Mouse (Mus musculus) fat pad, adult 2 months (tissue): ENCODE measurements around the gene Dnaja3.
"Not testable (repeated sequence)": the region's sequence is repeated elsewhere in the genome, so short reads cannot be mapped to it uniquely, and the experiment has no call there.

ENCODE experiments used
- DNase-seq: peaks from one replicate; pipeline ENCODE4 v3.0.0-alpha.2; 2011; ENCODE audit warnings: low read depth, low spot score; ENCODE audit errors: extremely low read depth

Dnaja3 gene

DNA sequence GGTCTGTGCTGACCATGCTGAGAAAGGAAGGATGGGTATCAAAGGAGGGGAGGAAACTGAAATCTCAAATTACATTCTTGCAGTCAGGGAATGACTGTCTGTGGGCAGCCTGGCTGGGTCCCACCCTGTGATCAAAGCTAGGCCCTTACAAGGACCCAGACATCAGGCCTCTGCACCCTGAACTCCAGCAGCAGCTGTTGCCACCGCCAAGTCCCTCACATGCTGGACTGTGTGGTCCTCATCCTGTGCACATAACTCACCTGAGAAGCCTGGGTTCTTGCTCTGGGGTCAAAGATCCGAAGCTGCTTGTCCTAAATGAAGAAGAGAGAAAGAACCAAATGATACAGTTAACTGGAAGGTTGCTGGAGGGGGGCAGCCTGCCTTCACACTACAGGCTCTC, 21.8 kb downstream of the Dnaja3 start:
- no peak for DNase-seq

DNA sequence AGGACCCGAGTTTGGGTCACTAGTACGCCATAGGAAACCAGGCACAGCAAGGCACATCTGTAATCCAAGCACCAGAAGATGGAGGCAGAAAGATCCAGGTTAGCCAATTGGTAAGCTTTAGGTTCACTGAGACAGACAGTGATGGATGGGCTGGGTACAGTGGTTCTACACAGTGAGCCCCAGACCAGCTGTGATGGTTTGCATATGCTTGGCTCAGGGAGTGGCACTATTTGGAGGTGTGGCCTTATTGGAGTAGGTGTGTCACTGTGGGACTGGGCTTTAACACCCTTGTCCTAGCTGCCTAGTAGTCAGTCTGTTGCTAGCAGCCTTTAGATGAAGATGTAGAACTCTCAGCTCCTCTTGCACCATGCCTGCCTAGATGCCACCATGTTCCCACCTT, 24.0 kb downstream of the Dnaja3 start:
- no peak for DNase-seq

DNA sequence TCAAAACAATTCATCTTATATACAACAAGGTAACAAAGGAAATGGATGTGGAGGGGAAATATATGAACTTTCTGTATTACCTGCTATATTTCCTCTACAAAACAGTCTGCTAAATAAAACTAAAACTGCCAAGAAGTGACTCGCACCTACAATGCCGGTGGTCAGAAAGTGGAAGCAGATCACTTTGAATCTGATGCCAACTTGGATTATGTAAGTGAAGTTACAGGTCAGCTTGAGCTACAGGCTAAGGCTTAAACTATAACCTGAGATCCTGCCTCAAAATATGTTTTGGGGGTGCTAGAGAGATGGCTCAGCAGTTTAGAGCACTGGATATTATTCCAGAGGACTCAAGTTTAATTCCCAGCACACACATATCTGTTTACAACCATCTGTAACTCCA, 25.9 kb downstream of the Dnaja3 start:
- DNase-seq, result no peak

DNA sequence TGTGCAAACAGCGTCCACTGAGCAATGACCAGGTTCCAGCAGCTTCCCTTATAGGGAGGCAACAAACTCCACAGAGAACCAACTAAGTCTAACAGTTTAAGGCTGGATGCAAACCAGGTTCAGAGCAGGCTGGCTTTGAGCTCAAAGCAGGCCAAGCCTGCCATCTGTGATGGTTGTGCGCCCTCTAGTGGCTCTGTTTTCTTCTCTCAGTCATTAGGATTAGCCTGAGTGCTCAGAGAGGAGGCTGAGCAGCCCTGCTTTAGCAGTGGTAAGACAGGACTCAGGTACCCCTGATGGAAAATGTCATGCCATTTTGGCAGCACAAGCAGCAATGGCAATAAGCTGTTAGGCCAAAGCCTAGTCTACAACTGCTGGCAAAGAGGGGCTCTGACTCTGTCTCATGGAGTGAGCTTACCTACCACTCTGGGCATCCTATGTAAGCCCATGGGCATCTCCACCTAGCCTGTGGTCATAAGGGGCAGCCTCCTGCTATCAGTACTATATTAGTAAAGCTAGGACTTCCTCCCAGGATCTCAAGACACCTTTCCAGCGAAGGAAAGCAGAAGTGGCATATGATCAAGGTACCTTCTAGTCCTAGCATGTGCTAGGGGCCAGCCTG, 27.5 kb downstream of the Dnaja3 start:
- no peak for DNase-seq

DNA sequence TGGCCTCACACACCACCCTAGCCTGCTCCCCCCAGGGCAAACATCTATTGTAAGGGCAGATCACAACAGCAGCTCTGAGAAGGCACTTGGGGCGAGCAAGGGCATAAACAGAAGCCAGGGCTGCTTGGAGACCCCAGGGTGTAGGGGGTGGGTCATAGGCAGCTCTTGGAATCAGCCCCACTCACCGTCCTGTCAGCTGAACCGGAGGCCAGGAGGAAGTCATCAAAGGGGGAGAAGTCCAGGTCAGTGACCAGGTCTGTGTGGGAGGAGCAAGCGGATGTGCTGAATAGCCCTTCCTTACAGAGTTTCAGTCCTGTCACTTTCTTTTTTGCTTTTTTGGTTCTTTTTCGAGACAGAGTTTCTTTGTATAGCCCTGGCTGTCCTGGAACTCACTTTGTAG, 30.5 kb downstream of the Dnaja3 start:
- DNase-seq, result no peak

DNA sequence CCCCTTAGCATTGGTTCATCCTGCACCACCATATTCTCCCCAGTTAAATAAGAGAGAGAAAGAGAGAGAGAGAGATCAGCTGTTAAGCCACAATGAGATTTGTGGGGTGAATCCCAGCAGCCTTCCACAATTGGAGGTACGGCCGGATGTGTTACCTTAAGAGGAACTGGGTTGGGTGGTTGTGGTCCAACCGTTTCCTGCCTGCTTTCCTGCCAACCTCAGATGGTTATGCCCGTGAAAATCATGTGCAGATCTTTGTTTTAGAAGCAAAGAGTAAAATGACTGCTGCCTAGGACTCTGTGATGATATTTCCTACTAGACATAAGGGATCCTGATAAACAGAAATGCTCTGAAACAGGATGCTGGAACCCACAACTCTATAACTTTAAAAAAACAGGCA, 34.3 kb downstream of the Dnaja3 start:
- no peak for DNase-seq

DNA sequence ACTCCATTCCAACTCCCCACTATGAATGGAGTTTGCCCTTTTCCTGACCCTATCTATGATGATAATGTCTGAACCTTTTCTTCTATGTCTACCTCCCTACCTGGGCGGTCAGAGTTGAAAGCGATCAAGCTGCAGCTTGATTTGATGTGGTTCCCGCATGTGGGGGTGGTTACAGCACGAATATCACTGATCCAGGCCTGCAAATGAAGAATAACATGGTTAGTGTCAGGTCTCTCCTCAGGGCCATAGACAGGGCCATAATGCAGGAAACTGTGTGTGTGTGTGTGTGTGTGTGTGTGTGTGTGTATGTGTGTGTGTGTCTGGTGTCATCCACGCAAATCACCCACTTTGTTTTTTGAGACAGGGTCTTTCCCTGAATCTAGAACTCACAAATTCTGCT, 37.0 kb downstream of the Dnaja3 start:
- no peak for DNase-seq

DNA sequence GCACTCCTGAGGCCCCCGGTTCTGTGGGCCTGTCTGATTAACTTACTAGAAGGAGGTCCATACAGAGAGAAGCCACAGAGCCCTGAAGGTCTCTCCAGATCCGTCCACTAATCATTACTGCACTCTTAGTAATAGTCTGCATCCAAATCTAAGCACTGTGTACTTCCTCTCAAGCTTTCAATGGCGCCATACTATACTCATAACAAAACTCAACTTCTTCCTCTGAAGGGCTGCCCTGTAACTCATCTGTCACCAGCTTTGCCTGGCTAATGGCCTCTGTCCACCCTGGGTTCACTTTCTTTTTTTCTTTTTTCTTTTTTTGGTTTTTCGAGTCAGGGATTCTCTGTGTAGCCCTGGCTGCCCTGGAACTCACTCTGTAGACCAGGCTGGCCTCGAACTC, 38.3 kb downstream of the Dnaja3 start:
- DNase-seq, result no peak

DNA sequence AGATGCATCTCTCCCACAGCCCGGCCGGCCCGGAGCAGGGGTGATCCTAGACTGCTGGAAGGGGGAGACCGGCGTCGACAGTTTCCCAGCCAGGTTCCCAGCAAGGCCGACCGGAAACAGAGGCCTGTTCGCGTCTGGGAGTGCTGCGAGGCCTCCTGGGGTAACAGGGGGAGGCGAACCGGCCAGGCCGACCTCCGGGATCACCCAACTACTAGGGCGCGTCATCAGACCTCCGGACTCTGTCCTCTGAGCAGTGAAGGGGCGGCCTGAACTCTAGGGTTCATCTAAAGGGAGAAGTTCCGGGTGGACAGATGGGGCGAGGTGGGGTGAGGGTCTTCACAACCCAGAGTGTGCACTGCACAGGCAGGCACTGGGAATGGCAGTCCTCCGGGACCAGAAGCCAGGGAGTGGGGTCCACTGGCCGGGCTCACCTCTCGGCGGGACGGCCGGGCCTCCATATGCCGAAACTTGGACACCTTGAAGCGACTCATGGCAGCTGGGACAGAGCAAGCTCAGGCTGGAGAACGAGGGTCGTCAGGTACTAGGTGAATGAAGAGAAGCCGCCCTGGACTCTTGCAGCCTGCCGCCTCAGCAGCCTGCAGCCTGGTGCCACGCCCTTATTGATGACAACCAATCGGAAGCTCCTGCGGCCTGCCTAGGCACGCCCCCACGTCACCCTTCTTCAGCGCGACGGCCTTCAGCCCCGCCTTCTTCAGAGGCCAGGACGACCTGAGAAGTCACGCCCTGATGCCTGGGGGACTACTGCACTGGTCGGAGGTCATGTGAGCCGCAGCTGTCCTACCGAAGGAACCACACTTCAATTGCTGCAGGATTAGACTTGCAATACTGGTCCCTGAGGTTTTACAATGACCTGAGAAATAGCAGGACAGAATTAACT, 39.6 kb downstream of the Dnaja3 start, which contains the start of gene Coro7:
Gene Coro7, minus strand, starts transcription at position 657 of the 898 bp plus-strand sequence.
- DNase-seq, result peak; percentile 91

DNA sequence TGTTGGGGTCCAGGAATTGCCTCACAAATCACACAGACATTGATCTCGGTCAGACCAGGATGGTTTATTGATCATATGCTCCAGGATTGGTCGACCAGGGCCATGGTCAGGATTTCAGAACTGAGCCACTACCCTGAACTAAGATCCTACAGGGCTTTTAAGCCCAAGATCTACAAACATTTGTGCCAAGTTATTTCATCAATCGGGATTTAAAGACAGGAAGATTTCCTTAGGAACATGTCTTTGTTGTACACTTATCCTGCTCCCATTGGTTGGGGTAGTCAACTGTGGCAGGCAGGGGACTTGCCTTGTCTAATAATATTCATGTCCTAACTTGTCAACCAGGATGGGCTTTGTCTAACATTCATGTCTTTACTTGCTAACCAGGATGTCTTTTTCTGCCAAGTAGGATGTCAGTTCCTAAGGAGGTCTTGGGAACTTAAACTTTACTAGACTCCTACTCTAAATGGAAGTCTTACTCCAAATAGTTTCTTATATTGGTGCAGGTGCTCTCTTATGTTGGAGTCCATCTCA, 41.2 kb downstream of the Dnaja3 start:
- peak; percentile 61 for DNase-seq

DNA sequence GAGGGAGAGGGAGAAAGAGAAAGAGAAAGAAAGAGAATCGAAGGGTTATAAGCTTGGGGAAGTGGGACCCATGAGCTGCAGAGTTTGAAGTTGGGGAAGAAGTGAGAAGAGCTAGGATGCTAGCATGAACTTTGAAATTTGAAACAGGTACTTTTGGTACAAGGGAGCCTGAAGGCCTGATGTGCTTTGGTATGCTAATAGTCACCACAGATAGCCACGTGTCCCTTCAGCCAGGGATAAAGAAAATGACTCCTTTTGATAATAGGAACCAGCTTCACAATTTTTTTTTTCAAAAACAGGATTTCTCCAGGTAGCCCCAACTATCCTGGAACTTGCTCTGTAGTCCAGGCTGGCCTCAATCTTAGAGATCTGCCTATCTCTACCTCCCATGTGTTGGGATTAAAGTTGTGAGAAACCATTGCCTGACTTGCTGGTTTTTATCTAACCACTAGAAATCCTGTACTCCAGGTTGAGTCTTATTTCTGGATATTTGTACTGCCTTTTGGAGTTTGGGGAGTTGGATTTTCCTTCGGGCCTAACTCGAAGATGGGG, 42.9 kb downstream of the Dnaja3 start:
- DNase-seq, result no peak

DNA sequence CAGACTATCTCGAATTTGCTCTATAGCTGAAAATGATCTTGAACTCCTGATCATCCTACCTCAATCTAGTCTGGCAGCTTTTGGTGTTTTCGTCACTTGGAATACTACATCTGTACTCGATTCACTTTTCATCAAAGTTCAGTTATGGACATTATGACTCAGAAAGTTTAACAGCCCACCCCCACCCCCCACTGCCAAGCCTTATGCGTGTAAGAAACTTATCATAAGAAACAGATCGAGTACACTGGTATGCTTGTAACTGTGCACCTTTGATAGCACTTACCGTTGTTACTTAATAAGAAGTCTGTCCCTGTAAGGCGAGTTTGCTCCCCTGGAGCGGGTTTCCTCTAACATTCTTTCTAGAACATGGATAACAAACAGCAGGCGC, 43.4 kb downstream of the Dnaja3 start:
- no peak for DNase-seq

DNA sequence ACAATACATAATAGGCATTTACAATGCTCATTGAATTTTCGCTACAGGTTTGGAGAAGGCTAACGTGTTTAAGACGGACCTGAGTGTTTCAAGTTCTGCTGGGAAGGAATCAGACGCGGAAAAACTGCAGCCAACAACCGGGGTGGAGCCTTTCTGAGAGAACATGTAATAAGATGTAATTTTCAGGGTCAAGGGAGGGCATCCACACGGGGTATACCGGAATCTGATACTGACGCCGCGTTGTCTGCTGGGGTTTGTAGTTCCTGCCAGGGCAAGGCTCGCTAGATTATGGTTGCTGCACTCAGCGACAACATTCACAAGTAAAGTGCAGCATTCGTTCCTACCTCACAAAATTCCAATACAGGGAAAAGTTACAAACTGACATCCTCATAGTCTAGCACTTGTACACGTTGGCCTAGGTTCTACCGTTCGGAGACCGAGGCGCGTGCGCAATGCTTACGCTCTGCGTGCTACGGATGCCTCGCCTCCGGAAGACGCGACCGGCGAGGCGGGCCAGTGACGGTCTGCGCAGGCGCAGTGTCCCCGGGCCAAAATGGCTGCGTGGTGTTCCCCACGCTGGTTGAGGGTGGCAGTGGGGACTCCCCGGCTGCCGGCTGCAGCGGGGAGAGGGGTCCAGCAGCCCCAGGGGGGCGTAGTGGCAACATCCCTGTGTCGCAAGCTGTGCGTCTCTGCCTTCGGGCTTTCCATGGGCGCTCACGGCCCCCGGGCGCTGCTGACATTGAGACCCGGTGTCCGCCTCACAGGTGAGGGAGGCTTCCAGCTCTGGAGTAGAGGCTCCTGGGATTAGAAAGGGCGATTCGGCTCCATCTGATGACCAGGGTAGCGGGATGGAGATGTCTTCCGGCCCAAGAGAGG, 44.0 kb downstream of the Dnaja3 start:
- peak; percentile 65 for DNase-seq

DNA sequence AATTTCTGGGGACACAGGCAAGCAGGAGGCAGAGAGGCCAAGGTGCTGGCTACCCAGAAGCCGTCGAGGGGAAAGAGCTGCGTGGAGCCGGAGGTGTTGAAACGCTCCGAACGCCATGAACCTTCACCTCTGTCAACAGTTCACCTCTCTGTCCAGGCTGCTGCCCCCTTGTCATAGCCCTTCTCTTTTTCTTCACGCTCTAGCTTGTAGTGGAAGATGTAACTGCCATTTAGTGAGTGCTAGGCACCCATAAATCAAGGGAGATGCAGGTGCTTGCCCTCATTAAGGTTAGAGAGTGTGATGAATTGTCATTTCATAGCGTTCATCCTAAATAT, 44.6 kb downstream of the Dnaja3 start:
- no peak for DNase-seq

DNA sequence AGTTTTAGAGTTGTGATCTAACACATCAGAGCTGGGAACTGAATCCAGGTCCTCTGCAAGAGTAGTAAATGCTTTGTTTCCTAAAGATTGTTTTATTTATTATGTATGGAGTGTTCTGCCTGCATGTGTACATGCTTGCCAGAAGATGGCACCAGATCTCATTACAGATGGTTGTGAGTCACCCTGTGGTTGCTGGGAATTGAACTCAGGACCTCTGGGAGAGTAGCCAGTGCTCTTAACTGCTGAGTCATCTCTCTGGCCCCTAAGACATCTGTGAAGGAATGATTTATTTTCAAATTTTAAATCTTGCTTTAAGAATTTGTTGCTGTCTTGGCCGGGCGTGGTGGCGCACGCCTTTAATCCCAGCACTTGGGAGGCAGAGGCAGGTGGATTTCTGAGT, 49.6 kb downstream of the Dnaja3 start:
- DNase-seq, result not testable (repeated sequence)

DNA sequence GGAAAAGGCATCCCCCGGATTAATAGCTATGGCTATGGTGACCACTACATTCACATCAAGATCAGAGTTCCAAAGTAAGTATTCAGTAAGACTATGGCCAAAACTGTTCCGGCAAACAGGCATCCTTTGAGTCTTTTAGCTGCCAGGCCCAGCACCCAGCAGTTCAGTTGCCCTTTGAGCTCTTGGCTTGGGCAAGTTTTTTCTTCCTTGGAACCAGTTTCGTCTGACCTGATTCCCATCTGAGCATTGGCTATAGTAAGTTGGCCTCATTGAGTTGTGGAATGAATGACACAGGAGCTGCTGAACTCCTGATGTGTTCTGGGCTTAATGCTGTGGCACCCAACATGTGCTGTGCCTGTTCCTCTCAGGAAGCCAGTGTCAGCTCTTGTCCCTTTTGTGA, 61.4 kb downstream of the Dnaja3 start:
- no peak for DNase-seq

DNA sequence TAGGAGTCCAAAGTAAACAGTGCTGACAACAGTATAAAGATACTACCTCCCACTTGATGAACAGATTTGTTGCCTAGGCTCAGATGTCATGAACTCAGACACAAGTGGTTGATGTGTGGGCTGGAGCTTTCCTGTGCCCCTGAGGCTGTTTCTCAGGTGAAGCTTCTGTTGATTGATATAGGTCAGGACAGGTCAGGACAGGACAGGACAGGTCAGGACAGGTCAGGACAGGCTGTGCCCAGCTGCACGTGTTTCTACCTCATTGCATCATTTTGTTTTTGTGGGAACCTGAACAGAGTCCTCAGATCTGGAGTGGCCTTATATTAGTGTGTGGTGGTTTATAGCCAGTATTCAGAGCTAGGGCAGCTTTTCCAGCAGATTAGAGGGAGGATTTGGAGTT, 62.9 kb downstream of the Dnaja3 start:
- peak; percentile 73 for DNase-seq

DNA sequence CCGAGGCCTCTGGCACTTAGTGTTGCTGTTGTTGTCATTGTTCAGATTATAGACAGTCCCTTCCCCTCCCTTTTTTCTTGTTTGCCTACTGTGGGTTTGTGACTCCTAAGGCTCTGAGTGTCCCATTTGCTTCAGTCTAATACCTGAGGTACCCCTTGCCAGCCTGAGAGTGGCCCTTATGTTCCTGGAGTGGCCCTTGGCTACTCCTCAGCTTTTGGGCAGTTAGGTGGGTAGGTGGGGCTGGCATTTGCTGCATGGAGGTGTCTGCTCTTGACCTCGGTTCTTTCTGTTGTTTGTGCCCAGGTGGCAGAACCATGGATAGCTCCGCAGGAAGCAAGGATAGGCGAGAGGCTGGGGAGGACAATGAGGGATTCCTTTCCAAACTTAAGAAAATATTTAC, 65.8 kb downstream of the Dnaja3 start:
- DNase-seq, result no peak

DNA sequence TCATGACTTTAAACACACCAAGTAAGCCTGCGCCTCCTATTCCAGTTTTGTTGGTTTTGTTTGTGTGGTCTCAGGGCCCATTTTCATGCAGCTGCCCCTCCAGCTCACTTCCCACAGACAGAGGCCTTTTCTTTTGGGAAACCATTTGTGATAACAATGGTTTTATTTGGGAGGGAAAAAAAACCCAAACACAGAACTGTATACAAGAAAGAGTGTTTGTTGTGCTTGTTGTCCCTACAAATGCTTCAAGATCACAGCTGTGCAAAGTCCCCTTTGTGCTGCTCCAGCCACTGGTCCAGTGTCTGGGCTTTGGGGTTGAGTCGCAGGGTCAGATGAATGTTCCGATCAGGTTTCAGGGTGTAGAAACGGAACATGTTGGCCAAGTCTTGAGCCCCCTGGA, 71.4 kb downstream of the Dnaja3 start:
- DNase-seq, result no peak

DNA sequence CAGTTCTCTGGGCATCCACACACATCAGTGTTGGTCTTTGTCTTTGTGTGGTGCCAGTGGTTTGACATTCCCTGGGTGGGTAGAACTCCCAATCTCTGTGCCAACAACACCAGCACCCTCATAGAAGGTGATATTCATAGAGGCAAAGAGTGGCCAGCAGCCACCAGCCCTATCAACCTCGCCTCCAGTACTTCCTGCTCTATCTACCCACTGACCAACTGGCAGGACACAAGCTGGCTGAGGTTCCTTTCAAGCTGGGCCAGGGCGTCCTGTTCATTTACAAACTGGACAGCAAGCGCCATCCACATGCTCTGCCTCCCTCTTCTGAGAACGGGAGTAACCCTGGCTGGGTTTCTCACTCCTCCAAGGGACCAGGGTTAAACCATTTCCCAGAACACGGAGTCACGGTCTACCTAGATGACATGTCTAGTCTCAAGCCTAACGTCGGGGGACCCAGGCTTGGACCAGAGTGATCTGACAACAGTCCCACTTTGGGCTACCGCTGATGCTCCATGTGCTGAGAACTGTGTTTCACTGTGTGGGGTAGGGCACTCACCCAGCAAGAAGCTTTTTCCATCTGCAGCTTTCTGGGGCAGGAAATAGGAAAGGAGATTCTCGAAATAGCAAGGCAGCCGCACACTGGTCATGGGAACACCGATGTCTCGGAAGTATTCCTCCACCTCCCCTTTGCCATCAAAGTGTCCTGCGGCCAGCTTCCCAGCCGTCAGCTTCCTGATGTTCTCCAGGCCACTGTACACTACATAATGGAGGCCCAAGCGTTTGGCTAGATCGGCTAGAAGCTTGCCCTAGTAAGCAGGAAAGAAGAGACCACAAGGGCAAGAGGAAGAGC, 74.3 kb downstream of the Dnaja3 start:
- DNase-seq, result no peak
